Mouse (Mus musculus) limb, embryonic 13.5 days (tissue): Measurements from ENCODE around the gene Fkbp8. TPM values are rescaled to one million over a fixed set of nuclear protein-coding genes. Genes with fewer than 3 reads are reported as not detected.

ENCODE experiments used
- ATAC-seq: fragments of 200-750 bp; cut with Nextera tagmentation; 2 replicates; pipeline ENCODE4 v1.8.0; 2017; ENCODE audit warnings: low read depth, moderate number of reproducible peaks, moderate TSS enrichment; ENCODE audit not compliant: low FRiP score
- H3K27ac ChIP-seq: fragments of 300-500 bp; sonication (generic); 2 replicates; pipeline ENCODE4 v1.5.1; 2015; ENCODE audit warnings: inconsistent platforms, mild to moderate bottlenecking, moderate library complexity
- H3K27me3 ChIP-seq: fragments of 300-500 bp; sonication (generic); 2 replicates; pipeline ENCODE4 v1.6.1; 2015; ENCODE audit warnings: mild to moderate bottlenecking, inconsistent platforms
- H3K36me3 ChIP-seq: fragments of 300-500 bp; sonication (generic); 2 replicates; pipeline ENCODE4 v1.6.1; 2015; ENCODE audit warnings: inconsistent platforms, mild to moderate bottlenecking, moderate library complexity
- H3K4me1 ChIP-seq: fragments of 300-500 bp; sonication (generic); 2 replicates; pipeline ENCODE4 v1.6.1; 2015; ENCODE audit warnings: inconsistent platforms
- H3K4me2 ChIP-seq: fragments of 300-500 bp; sonication (generic); replicated peaks from 2 replicates; pipeline ENCODE4 v1.6.1; 2015; ENCODE audit warnings: inconsistent platforms, mild to moderate bottlenecking, moderate library complexity
- H3K4me3 ChIP-seq: fragments of 300-500 bp; sonication (generic); 2 replicates; pipeline ENCODE4 v1.5.1; 2015; ENCODE audit warnings: moderate library complexity, mild to moderate bottlenecking, inconsistent platforms
- H3K9ac ChIP-seq: fragments of 300-500 bp; sonication (generic); 2 replicates; pipeline ENCODE4 v1.6.1; 2015; ENCODE audit warnings: mild to moderate bottlenecking, inconsistent platforms
- H3K9me3 ChIP-seq: fragments of 300-500 bp; sonication (generic); 2 replicates; pipeline ENCODE4 v1.6.1; 2016; ENCODE audit warnings: inconsistent platforms
- WGBS: fragments of 180-500 bp; shearing (Covaris S2); methylation state at CpG from one replicate; pipeline ENCODE4 v1.1.7; 2015; 5-methylcytosine and 5-hydroxymethylcytosine counted together
- polyA plus RNA-seq: library from polyadenylated mRNA; unstranded; fragments of >200 nt; fragmentation: Nextera tagmentation; extraction: Ambion mirVana; gene quantifications from 2 replicates; pipeline ENCODE4 v1.2.1, GENCODE M21; 2015

The Fkbp8 gene
- polyA plus RNA-seq, 1 experiment from 2014 or later: 284 TPM

DNA sequence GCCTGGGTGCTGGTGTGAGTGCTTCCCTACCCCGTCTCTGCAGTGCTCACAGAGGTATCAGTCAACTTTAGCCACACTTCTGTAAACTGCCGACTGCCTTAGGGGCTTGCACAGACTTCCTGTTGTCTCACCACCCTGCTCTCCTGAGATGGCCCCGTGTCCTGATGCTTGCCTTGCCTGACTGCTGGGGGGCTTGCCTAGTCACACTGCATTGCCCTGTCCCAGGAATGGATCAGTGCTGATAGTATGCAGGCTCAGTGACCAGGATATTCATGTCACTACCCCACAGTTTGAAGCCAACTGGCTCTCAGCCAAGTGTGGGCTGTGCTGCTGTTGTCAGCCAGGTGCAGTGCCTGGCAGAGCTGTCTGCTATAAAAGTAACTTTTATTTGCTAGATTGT, 38.0 kb downstream of the Fkbp8 start:
- WGBS: 42% methylated on average over 3 of the region's 3 CpGs
- Histone ChIP-seq H3K4me2 (no peak overlapping the region), H3K4me3 (no peak overlapping the region), H3K27ac (no peak overlapping the region), H3K36me3 (peaks cover 17% of the 10 kb centered on the region; the same call in 1 of the 2 replicates), H3K9me3 (no peaks in the 10 kb centered on the region), H3K27me3 (no peaks in the 10 kb centered on the region), H3K4me1 (peaks cover 14% of the 10 kb centered on the region), H3K9ac (no peak overlapping the region; the same call in 1 of the 2 replicates)
- ATAC-seq: no peak

GRCm38 (mm10) chr8:70570360-70570759, 42.8 kb downstream of the Fkbp8 start:
- peaks cover 6% of the 10 kb centered on the region for H3K4me1 ChIP-seq
- no peaks in the 10 kb centered on the region for H3K9me3 ChIP-seq
- H3K36me3 ChIP-seq: peaks cover 38% of the 10 kb centered on the region
- no peak overlapping the region for H3K4me2 ChIP-seq
- no peak overlapping the region for H3K4me3 ChIP-seq
- no peak for ATAC-seq
- H3K27me3 ChIP-seq: no peaks in the 10 kb centered on the region
- H3K9ac ChIP-seq: no peak overlapping the region
- no peak overlapping the region for H3K27ac ChIP-seq

- Histone ChIP-seq H3K27me3 (no peaks in the 10 kb centered on the region), H3K27ac (no peak overlapping the region), H3K36me3 (peaks cover 41% of the 10 kb centered on the region), H3K4me2 (no peak overlapping the region), H3K4me3 (no peak overlapping the region), H3K9me3 (no peaks in the 10 kb centered on the region), H3K4me1 (no peaks in the 10 kb centered on the region; the same call in 1 of the 2 replicates), H3K9ac (no peak overlapping the region)
- ATAC-seq: no peak
- 87% methylated on average over 6 of the region's 6 CpGs for WGBS
Observed at GRCm38 (mm10) chr8:70570990-70571389, 43.5 kb downstream of the Fkbp8 start.

GRCm38 (mm10) chr8:70574302-70574701, 46.8 kb downstream of the Fkbp8 start:
- no peak overlapping the region for H3K4me3 ChIP-seq
- peaks cover 60% of the 10 kb centered on the region for H3K36me3 ChIP-seq
- H3K9me3 ChIP-seq: no peaks in the 10 kb centered on the region
- H3K4me2 ChIP-seq: no peak overlapping the region
- H3K27me3 ChIP-seq: no peaks in the 10 kb centered on the region
- no peak overlapping the region for H3K27ac ChIP-seq
- no peak overlapping the region for H3K9ac ChIP-seq
- no peak for ATAC-seq
- H3K4me1 ChIP-seq: no peaks in the 10 kb centered on the region

- WGBS: 83% methylated on average over 4 of the region's 4 CpGs
- Histone ChIP-seq H3K36me3 (peaks cover 59% of the 10 kb centered on the region), H3K4me2 (no peak overlapping the region), H3K4me1 (no peaks in the 10 kb centered on the region), H3K27ac (no peak overlapping the region), H3K9me3 (no peaks in the 10 kb centered on the region), H3K4me3 (no peak overlapping the region), H3K9ac (no peak overlapping the region), H3K27me3 (no peaks in the 10 kb centered on the region)
- no peak for ATAC-seq
Observed at GRCm38 (mm10) chr8:70574915-70575314, 47.4 kb downstream of the Fkbp8 start.

- Histone ChIP-seq H3K36me3 (peaks cover 78% of the 10 kb centered on the region), H3K27me3 (no peaks in the 10 kb centered on the region), H3K27ac (no peak overlapping the region), H3K4me3 (no peak overlapping the region), H3K9ac (no peak overlapping the region), H3K4me1 (no peaks in the 10 kb centered on the region), H3K9me3 (no peaks in the 10 kb centered on the region), H3K4me2 (no peak overlapping the region)
- no peak for ATAC-seq
- 93% methylated on average over 3 of the region's 3 CpGs for WGBS
Observed at GRCm38 (mm10) chr8:70577207-70577606, 49.7 kb downstream of the Fkbp8 start.

- no peak overlapping the region for H3K4me2 ChIP-seq
- no peaks in the 10 kb centered on the region for H3K4me1 ChIP-seq
- H3K36me3 ChIP-seq: peaks cover 94% of the 10 kb centered on the region
- H3K9ac ChIP-seq: no peak overlapping the region
- no peaks in the 10 kb centered on the region for H3K9me3 ChIP-seq
- no peak overlapping the region for H3K4me3 ChIP-seq
- 94% methylated on average over 18 of the region's 18 CpGs for WGBS
- H3K27ac ChIP-seq: no peak overlapping the region
- no peak for ATAC-seq
- no peaks in the 10 kb centered on the region for H3K27me3 ChIP-seq
Observed at GRCm38 (mm10) chr8:70583476-70584387, 56.2 kb downstream of the Fkbp8 start.

- ATAC-seq: no peak
- Histone ChIP-seq H3K27ac (no peak overlapping the region), H3K4me3 (no peak overlapping the region), H3K4me1 (no peaks in the 10 kb centered on the region), H3K4me2 (no peak overlapping the region), H3K36me3 (peaks cover 97% of the 10 kb centered on the region), H3K9ac (no peak overlapping the region), H3K27me3 (no peaks in the 10 kb centered on the region), H3K9me3 (no peaks in the 10 kb centered on the region)
- 88% methylated on average over 9 of the region's 9 CpGs for WGBS
Observed at GRCm38 (mm10) chr8:70584606-70585257, 57.2 kb downstream of the Fkbp8 start.

Other genes starting within 250 kb of the Fkbp8 start
- 57.9 and 58.1 TPM in 2 replicates for gene Homer3, start 244.9 kb upstream of the Fkbp8 start, polyA plus RNA-seq
- 55.8 and 60.9 TPM in 2 replicates for gene Ddx49, start 225.2 kb upstream of the Fkbp8 start, polyA plus RNA-seq
- 340 and 345 TPM in 2 replicates for gene Cope, start 225.2 kb upstream of the Fkbp8 start, polyA plus RNA-seq
- 10.0 and 10.2 TPM in 2 replicates for gene Cers1, start 211.9 kb upstream of the Fkbp8 start, polyA plus RNA-seq
- gene Gdf1, start 197.9 kb upstream of the Fkbp8 start, polyA plus RNA-seq: 0.78 and 2.7 TPM in 2 replicates
- gene Upf1, start 174.4 kb upstream of the Fkbp8 start, polyA plus RNA-seq: 18.7 and 19.5 TPM in 2 replicates
- 26.4 and 40.8 TPM in 2 replicates for gene Comp, start 154.2 kb upstream of the Fkbp8 start, polyA plus RNA-seq
- gene Crtc1, start 88.1 kb upstream of the Fkbp8 start, polyA plus RNA-seq: 26.7 and 29.9 TPM in 2 replicates
- 29.0 and 30.3 TPM in 2 replicates for gene Klhl26, start 50.8 kb upstream of the Fkbp8 start, polyA plus RNA-seq
- gene Tmem59l, start 40.4 kb upstream of the Fkbp8 start, polyA plus RNA-seq: 24.2 and 26.6 TPM in 2 replicates
- gene Crlf1, start 34.6 kb upstream of the Fkbp8 start, polyA plus RNA-seq: 83.3 and 85.0 TPM in 2 replicates
- 139 and 148 TPM in 2 replicates for gene Rex1bd, start 21.0 kb upstream of the Fkbp8 start, polyA plus RNA-seq
- 856 and 861 TPM in 2 replicates for gene Uba52, start 16.9 kb upstream of the Fkbp8 start, polyA plus RNA-seq
- gene Kxd1, start 232 bp downstream of the Fkbp8 start, polyA plus RNA-seq: 49.3 and 53.4 TPM in 2 replicates
- 20.9 and 21.4 TPM in 2 replicates for gene Ell, start 11.7 kb downstream of the Fkbp8 start, polyA plus RNA-seq
- gene Isyna1, start 66.6 kb downstream of the Fkbp8 start, polyA plus RNA-seq: 162 and 165 TPM in 2 replicates
- gene Ssbp4, start 81.1 kb downstream of the Fkbp8 start, polyA plus RNA-seq: 115 and 131 TPM in 2 replicates
- gene Lrrc25, start 88.4 kb downstream of the Fkbp8 start, polyA plus RNA-seq: 1.9 and 2.3 TPM in 2 replicates
- gene Gdf15, start 104.7 kb downstream of the Fkbp8 start, polyA plus RNA-seq: 0.18 TPM in 1 of 2 replicates, not detected in the other
- 68.2 and 71.1 TPM in 2 replicates for gene Pgpep1, start 132.7 kb downstream of the Fkbp8 start, polyA plus RNA-seq
- gene Lsm4, start 145.5 kb downstream of the Fkbp8 start, polyA plus RNA-seq: 240 and 246 TPM in 2 replicates
- 57.3 and 61.1 TPM in 2 replicates for gene Jund, start 171.2 kb downstream of the Fkbp8 start, polyA plus RNA-seq
- not detected in 2 replicates for gene Iqcn, start 175.7 kb downstream of the Fkbp8 start, polyA plus RNA-seq
- gene Gm3336, start 190.8 kb downstream of the Fkbp8 start, polyA plus RNA-seq: not detected in 2 replicates
- 0.04 and 0.06 TPM in 2 replicates for gene Pde4c, start 196.0 kb downstream of the Fkbp8 start, polyA plus RNA-seq
- 18.0 and 19.6 TPM in 2 replicates for gene Rab3a, start 227.0 kb downstream of the Fkbp8 start, polyA plus RNA-seq
- gene Mpv17l2, start 233.2 kb downstream of the Fkbp8 start, polyA plus RNA-seq: 29.2 and 36.6 TPM in 2 replicates
- 78.1 and 81.3 TPM in 2 replicates for gene Pik3r2, start 249.0 kb downstream of the Fkbp8 start, polyA plus RNA-seq